Mouse (Mus musculus) C3H10T1/2 (cell line): ENCODE results near the gene Cadps. TPM values are rescaled to one million over a fixed set of nuclear protein-coding genes. Genes with fewer than 3 reads are reported as not detected.

Experiments used
- polyA plus RNA-seq, 2 experiments: library from polyadenylated mRNA; unstranded; fragments of >200 nt; fragmentation: generic; extraction: Trizol; gene quantifications; one replicate each; pipeline ENCODE4 v1.2.1; 2012; ENCODE audit warnings: missing spikeins in 2 of 2

The Cadps gene
- under 1 TPM; 0.02 TPM for polyA plus RNA-seq

GRCm38 (mm10) chr14:12822491-12823219 lies at the start of gene Cadps:
TSS of gene Cadps (minus strand) at chr14:12823079.

GRCm38 (mm10) chr14:12348089-12348488 lies 474.8 kb downstream of the Cadps start, which contains the start of gene Fezf2:
TSS of gene Fezf2 (minus strand) at chr14:12348189.

